In the genomic region with DNA sequence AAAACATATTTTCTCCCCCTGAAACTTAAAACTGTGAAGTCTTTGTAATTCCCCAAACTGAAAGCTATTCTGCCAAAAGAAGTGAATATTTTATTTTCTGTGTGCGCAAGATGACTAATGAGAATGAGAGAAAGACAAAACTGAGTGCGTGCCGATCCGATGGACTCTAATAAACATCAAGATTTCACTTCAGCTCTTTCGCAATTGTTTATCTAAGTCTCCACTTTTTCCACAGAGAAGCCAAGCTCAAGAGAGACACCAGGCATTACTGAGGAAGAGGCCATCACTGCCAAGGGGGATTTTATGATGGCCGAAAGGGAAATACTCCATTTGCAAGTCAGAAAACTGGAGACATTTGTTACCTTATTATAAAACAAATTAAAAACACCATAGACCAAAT, we compare ENCODE assay signal across 22 mouse cellular contexts. TPM values are rescaled to one million over a fixed set of nuclear protein-coding genes. Genes with fewer than 3 reads are reported as not detected.
DNase-seq lines count a peak whose midpoint lies in the region; ATAC-seq and TF ChIP-seq lines count a peak whose summit lies in the region.
"Had no signal": no experiment of that assay in that cellular context is flagged by ENCODE, and none has a peak within 500 bp of the region (broad histone marks: within the 10 kb centered on the region; RNA-seq: fewer than 3 reads in every experiment).

No protein-coding gene starts in this region.

- no peaks in the 10 kb centered on the region for H3K9me3 ChIP-seq in lung, embryonic 14.5 days (ENCODE audit: low read depth, low read length)
- H3K9me3 ChIP-seq in lung, embryonic 16.5 days (ENCODE audit: control insufficient read depth, low read length): no peaks in the 10 kb centered on the region
- no peaks in the 10 kb centered on the region for H3K9me3 ChIP-seq in CH12.LX (replicated peaks; ENCODE audit: low read length)
- H3K9me3 ChIP-seq: embryonic facial prominence, embryonic 10.5 days; embryonic facial prominence, embryonic 12.5 days; forebrain, embryonic 13.5 days; forebrain, embryonic 15.5 days had no signal

- DNase-seq in lung, embryonic 14.5 days: peak; percentile 85
- no peak for DNase-seq in lung, postnatal 25 days (ENCODE audit: low spot score)
- no peak for DNase-seq in lung, postnatal 10 days
- peak; percentile 26 for DNase-seq in CH12.LX (ENCODE audit: extremely low read depth)
- DNase-seq in adrenal gland, adult (ENCODE audit: inconsistent age in 2 of 2, low spot score in 1 of 2): no peak
- DNase-seq: adrenal gland, adult 2 months; adrenal gland, postnatal 10 days; adrenal gland, postnatal 25 days; B cell, adult 2 months; cerebellum, adult 11-12 months; cerebellum, adult 2 months; cerebellum, adult 9-10 months; cerebellum, postnatal 10 days; cerebellum, postnatal 25 days; forebrain, postnatal 0 days had no signal

- 35% methylated on average over 6 of the region's 6 CpGs for WGBS in lung, embryonic 14.5 days
- 43% methylated on average over 6 of the region's 6 CpGs for WGBS in lung, embryonic 16.5 days

- H3K4me2 ChIP-seq in lung, embryonic 14.5 days: 0 out of 2 replicates have a peak overlapping the region, but pooled peaks have one; percentile 13
- no peak overlapping the region for H3K4me2 ChIP-seq in lung, embryonic 16.5 days (ENCODE audit: low read depth, low read length)
- H3K4me2 ChIP-seq in CH12.LX (ENCODE audit: insufficient read depth, low read depth, poor library complexity, severe bottlenecking): peak overlapping the region; percentile 86
- H3K4me2 ChIP-seq: embryonic facial prominence, embryonic 12.5 days; forebrain, embryonic 13.5 days; forebrain, embryonic 15.5 days had no signal

- H3K27me3 ChIP-seq in lung, embryonic 14.5 days (ENCODE audit: insufficient read depth, low read length): no peaks in the 10 kb centered on the region
- no peaks in the 10 kb centered on the region for H3K27me3 ChIP-seq in lung, embryonic 16.5 days (ENCODE audit: control insufficient read depth, insufficient read depth, low read depth, low read length)
- H3K27me3 ChIP-seq in CH12.LX (replicated peaks): no peaks in the 10 kb centered on the region
- H3K27me3 ChIP-seq: embryonic facial prominence, embryonic 12.5 days; forebrain, embryonic 13.5 days; forebrain, embryonic 15.5 days had no signal

- no peak overlapping the region for H3K4me3 ChIP-seq in lung, embryonic 14.5 days (ENCODE audit: low read depth, low read length)
- no peak overlapping the region for H3K4me3 ChIP-seq in lung, embryonic 16.5 days (ENCODE audit: low read length)
- H3K4me3 ChIP-seq in CH12.LX (replicated peaks in 1 of 3; ENCODE audit: low read depth in 2 of 3, low read length in 2 of 3, poor library complexity in 1 of 3): no peak overlapping the region
- H3K4me3 ChIP-seq: embryonic facial prominence, embryonic 10.5 days; embryonic facial prominence, embryonic 12.5 days; forebrain, embryonic 13.5 days; forebrain, embryonic 15.5 days had no signal

- TF ChIP-seq EP300 in CH12.LX (IDR thresholded peaks at IDR 0.05; ENCODE audit: low read length): no peak

- TF ChIP-seq RAD21 in CH12.LX (IDR thresholded peaks at IDR 0.05; ENCODE audit: low read depth, low read length): no peak

- H3K9ac ChIP-seq in lung, embryonic 14.5 days: no peak overlapping the region
- H3K9ac ChIP-seq in lung, embryonic 16.5 days (ENCODE audit: low read length): no peak overlapping the region
- peak overlapping the region; percentile 77; the same call in 1 of the 2 replicates for H3K9ac ChIP-seq in CH12.LX (ENCODE audit: insufficient read depth, low read depth)
- H3K9ac ChIP-seq: embryonic facial prominence, embryonic 12.5 days; forebrain, embryonic 13.5 days; forebrain, embryonic 15.5 days; forebrain, postnatal 0 days had no signal

- in situ Hi-C loops in CH12.LX (cut with MboI; ENCODE audit: low pct_ligation_motif_present, low pct_unique_long_range_greater_than_20kb, low sequenced_read_pairs): loop anchor here (5.0 to 10.0 kb wide), 3 partner anchors 57 to 155 kb away; a partner anchor contains a TSS

- no peak for ATAC-seq in lung, embryonic 14.5 days (ENCODE audit: insufficient read depth)
- peak; percentile 76; the same call in 1 of the 2 replicates for ATAC-seq in lung, embryonic 16.5 days (ENCODE audit: low read depth)
- ATAC-seq: CD4-positive, CD25-positive, alpha-beta regulatory T cell, adult 4 months; forebrain, embryonic 13.5 days; forebrain, embryonic 15.5 days; forebrain, postnatal 0 days had no signal

- H3K36me3 ChIP-seq in lung, embryonic 14.5 days (ENCODE audit: insufficient read depth): no peaks in the 10 kb centered on the region
- no peaks in the 10 kb centered on the region for H3K36me3 ChIP-seq in lung, embryonic 16.5 days (ENCODE audit: control insufficient read depth, insufficient read depth, low read length)
- no peaks in the 10 kb centered on the region for H3K36me3 ChIP-seq in CH12.LX (replicated peaks in 1 of 2; ENCODE audit: control insufficient read depth in 1 of 2, insufficient read depth in 1 of 2, low read length in 1 of 2)
- H3K36me3 ChIP-seq: embryonic facial prominence, embryonic 10.5 days; embryonic facial prominence, embryonic 12.5 days; forebrain, embryonic 15.5 days had no signal

- H3K79me2 ChIP-seq in CH12.LX (replicated peaks; ENCODE audit: control insufficient read depth, extremely low read depth, insufficient read depth, poor library complexity, severe bottlenecking): no peaks in the 10 kb centered on the region

- peak; percentile 42; the same call in 1 of the 2 replicates for TF ChIP-seq POLR2A in CH12.LX (IDR thresholded peaks at IDR 0.05; ENCODE audit: low read depth, low read length)

- no peak for TF ChIP-seq CTCF in lung, embryonic 14.5 days (IDR thresholded peaks at IDR 0.05; ENCODE audit: low read depth)
- TF ChIP-seq CTCF in CH12.LX (conservative IDR thresholded peaks at IDR 0.05 in 1 of 2, IDR thresholded peaks at IDR 0.05 in 1 of 2; ENCODE audit: low read depth in 2 of 2, low read length in 2 of 2): no peak

- dilution Hi-C loops in CH12.LX (cut with MboI; ENCODE audit: extremely low pct_ligation_motif_present, extremely low pct_unique_long_range_greater_than_20kb, low sequenced_read_pairs): no loop called here

- H3K4me1 ChIP-seq in lung, embryonic 14.5 days (ENCODE audit: insufficient read depth): no peaks in the 10 kb centered on the region
- 0 out of 2 replicates have a peak, but pooled peaks cover 3% of the 10 kb centered on the region for H3K4me1 ChIP-seq in lung, embryonic 16.5 days (replicated peaks; ENCODE audit: control insufficient read depth, insufficient read depth, low read length)
- peaks cover 26 to 68% of the 10 kb centered on the region in 2 experiments for H3K4me1 ChIP-seq in CH12.LX (ENCODE audit: control insufficient read depth in 1 of 2, insufficient read depth in 2 of 2)
- H3K4me1 ChIP-seq: embryonic facial prominence, embryonic 10.5 days; embryonic facial prominence, embryonic 12.5 days; forebrain, embryonic 13.5 days; forebrain, embryonic 15.5 days had no signal

- no peak overlapping the region for H3K27ac ChIP-seq in lung, embryonic 14.5 days (ENCODE audit: low read depth)
- 0 out of 2 replicates have a peak overlapping the region, but pooled peaks have one; percentile 2 for H3K27ac ChIP-seq in lung, embryonic 16.5 days (ENCODE audit: low read length)
- peak overlapping the region; percentile 97 for H3K27ac ChIP-seq in CH12.LX (ENCODE audit: insufficient read depth, low read depth)
- H3K27ac ChIP-seq: embryonic facial prominence, embryonic 10.5 days; embryonic facial prominence, embryonic 12.5 days; forebrain, embryonic 13.5 days; forebrain, embryonic 15.5 days had no signal

TF ChIP-seq in CH12.LX, 34 proteins besides CTCF, POLR2A, EP300 and RAD21:
- no peak for TF ChIP-seq MYC (IDR thresholded peaks at IDR 0.05; ENCODE audit: low read depth, low read length)
- TF ChIP-seq TBP (conservative IDR thresholded peaks at IDR 0.05; ENCODE audit: low read depth, low read length): peak; percentile 75; the same call in 1 of the 2 replicates
- no peak for TF ChIP-seq MEF2A (IDR thresholded peaks at IDR 0.05; ENCODE audit: borderline replicate concordance, low read depth, low read length)
- TF ChIP-seq NELFE (IDR thresholded peaks at IDR 0.05; ENCODE audit: low read depth, low read length): no peak

RNA-seq across cellular contexts. Expression of a gene that starts 55.0 kb away (rescaled TPM):
- polyA plus RNA-seq in lung, embryonic 14.5 days (2014; fragmentation: Nextera tagmentation; extraction: Ambion mirVana): 200 and 216 TPM in 2 replicates
- 196 and 205 TPM in 2 replicates for polyA plus RNA-seq in lung, embryonic 16.5 days (2015; fragmentation: Nextera tagmentation; extraction: Ambion mirVana)
- 154 and 171 TPM in 2 replicates for total RNA-seq in CH12.LX (2012; rRNA removed)
- total RNA-seq in CH12.LX (2014; rRNA removed): 292 and 297 TPM in 2 replicates
- polyA plus RNA-seq in CH12.LX (2012; ENCODE audit: insufficient read length, low read depth): 169 and 173 TPM in 2 replicates

RNA-seq across cellular contexts. Expression of a gene that starts 59.6 kb away (rescaled TPM):
- 27.1 and 30.7 TPM in 2 replicates for polyA plus RNA-seq in lung, embryonic 14.5 days (2014; fragmentation: Nextera tagmentation; extraction: Ambion mirVana)
- polyA plus RNA-seq in lung, embryonic 16.5 days (2015; fragmentation: Nextera tagmentation; extraction: Ambion mirVana): 23.1 and 23.6 TPM in 2 replicates
- total RNA-seq in CH12.LX (2012; rRNA removed) (22.5 and 25.5 TPM in 2 replicates), CH12.LX (2014; rRNA removed) (28.7 and 29.8 TPM in 2 replicates)
- 18.0 and 18.5 TPM in 2 replicates for polyA plus RNA-seq in CH12.LX (2012; ENCODE audit: insufficient read length, low read depth)
- total RNA-seq: MEL had no signal

Comparison
In these comparisons a context has a peak if more than half of its experiments do, and no peak if none do; other contexts are left out.
1. DNase-seq: peak in lung, embryonic 14.5 days (single experiment) and CH12.LX (single experiment); none in lung, postnatal 25 days (single experiment), lung, postnatal 10 days (single experiment) and adrenal gland, adult (0 of 2).